Mouse (Mus musculus) cerebellum, postnatal 10 days (tissue): Measurements from ENCODE around the gene Kcnmb3.

Source experiments
- DNase-seq, 2 experiments: peaks; one replicate each; pipeline ENCODE4 v3.0.0; 2021; ENCODE audit warnings: mixed read lengths in 2 of 2

Gene Kcnmb3

DNA sequence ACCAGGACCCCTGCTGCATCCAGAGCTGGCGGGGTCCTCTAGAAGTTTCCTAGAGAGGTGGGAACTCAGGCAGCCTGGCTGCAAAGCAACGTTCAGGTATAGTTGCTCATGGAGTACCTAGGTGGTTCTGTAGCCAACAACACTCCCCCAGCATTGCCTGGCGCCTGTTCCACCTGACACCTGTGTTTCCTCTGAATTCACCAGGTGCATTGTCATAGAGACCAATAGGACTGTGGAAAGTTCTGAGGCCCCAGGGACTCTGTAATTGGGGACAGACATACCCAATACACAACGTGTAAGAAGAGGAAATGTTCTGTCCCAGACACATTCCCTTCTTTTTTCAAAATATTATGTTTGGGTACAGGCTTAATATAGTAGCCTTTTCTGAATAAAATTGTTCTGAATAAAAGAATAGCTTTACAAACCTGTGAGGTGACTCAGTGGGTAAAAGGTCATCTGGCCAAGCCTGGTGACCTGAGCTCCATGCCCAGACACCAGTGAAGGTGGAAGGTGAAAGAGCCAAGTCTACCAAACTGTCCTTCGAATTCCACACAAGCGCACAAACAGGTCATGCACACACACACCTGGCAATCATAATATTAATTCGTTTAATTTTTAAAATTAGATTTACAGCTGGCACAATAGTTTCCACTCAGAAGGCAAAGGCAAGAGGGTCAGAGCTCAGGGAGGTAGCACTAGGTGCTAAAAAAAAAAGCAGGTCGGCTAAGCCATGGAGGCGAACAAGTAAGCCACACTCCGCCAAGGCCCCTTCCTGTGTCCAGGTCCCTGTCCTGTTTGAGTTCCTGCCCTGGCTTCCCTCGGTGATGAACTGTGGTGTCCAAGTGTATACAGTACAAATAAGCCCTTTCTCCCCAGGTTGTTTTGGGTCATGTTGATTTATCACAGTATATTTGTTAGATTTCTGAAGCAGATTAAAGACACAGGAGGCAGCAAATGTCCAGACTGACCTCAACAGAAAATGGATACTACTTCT, at the start of gene Kcnmb3:
TSS of gene Kcnmb3 (minus strand) at position 135 of the 994 bp plus-strand sequence.
- DNase-seq, result no peak

- DNase-seq, result no peak
Measured at GRCm38 (mm10) chr3:32538091-32538490, 46.1 kb upstream of the Kcnmb3 start.

DNA sequence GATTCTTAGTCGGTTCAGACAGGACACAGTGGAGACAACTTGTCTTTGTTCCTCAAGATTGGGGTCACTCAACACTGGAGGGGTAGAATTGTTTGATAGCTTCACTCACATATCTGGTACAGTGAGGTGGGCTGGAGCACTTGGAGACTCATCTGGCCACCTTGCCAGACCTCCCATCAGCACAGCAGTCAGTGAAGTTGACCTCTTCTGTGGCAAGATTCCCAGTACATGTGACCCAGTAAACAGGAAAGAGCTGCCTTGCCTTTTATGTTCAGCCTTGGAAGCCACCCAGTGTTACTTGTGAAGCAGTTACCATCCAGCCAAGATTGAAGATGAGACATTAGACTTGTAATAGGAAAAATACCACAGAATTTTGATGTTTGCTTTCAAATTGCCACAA, 45.5 kb upstream of the Kcnmb3 start:
- DNase-seq, result peak; percentile 43 to 44

GRCm38 (mm10) chr3:32535692-32536091, 43.7 kb upstream of the Kcnmb3 start:
- no peak for DNase-seq

- DNase-seq, result no peak
Measured at GRCm38 (mm10) chr3:32530041-32530440, 38.0 kb upstream of the Kcnmb3 start.

- DNase-seq, result peak; percentile 93 to 95
Measured at GRCm38 (mm10) chr3:32529303-32529898, 37.4 kb upstream of the Kcnmb3 start, which contains the start of gene Mfn1. Gene Mfn1, plus strand, starts transcription at chr3:32529465.

- no peak for DNase-seq
Measured at GRCm38 (mm10) chr3:32527181-32527580, 35.1 kb upstream of the Kcnmb3 start.

DNA sequence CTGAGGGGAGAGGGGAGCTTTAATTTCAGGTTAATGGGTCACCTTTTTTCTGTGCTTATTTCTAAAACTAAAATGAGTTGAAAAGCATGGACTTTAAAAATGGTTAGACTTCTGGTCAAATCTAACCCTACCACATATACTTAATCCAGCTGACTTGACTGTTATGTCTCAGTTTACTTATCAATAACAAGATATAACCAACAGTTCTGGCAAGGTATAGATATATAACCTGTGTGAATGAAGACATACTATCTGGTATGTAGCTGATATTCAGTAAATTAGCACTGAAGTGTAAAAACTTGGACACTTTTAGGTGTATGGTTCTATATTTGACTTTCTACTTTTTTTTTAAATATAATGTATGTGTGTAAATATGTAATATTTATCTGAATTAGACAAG, 21.5 kb upstream of the Kcnmb3 start:
- DNase-seq, result no peak

DNA sequence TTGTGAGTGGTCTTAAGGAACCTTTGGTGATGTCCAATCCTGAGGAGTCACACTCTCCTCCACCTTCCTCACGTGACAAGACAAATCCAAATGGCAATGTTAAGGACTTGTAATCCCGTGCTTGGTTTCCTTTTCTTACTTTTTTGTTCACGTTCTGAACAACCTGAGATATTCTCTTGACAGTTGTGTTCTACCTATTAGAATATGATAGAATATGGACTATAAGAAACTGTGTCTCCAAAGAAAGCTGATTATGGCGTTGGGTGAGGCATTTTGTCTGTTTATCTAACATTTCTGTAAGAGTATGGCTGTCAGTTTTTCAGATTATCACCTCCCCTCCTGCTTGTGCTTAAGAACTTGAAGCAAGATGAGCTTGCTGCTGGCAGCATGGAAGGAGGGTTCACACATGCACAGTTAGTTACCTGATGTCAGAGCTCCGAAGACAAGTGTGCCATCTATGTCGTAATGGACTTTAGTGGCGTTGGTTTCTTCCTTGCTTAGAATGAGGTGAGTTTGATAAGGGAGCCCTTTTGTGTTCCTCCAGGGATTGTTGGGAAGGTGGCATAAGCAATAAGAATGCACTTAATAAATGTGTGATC, 20.8 kb upstream of the Kcnmb3 start:
- DNase-seq, result no peak

DNA sequence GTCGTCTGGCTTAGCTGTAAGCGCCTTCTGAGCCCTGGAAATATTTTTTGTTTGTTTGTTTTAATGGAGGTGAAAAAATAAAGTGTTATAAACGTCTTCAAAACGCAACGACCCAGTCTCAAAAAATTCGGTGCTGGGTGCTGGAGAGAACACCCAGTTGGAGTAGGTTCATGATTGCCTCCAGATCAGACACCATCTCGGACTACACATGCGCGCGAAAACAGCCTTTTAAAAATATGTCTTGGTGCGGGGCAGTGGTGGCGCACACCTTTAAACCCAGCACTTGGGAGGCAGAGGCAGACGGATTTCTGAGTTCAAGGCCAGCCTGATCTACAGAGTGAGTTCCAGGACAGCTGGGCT, 19.1 kb upstream of the Kcnmb3 start:
- DNase-seq, result peak in 1 of 2 experiments; percentile 36

GRCm38 (mm10) chr3:32510375-32511190, 18.6 kb upstream of the Kcnmb3 start:
- DNase-seq, result peak; percentile 97 to 98

- peak in 1 of 2 experiments; percentile 20 for DNase-seq
Measured at GRCm38 (mm10) chr3:32509496-32510374, 17.7 kb upstream of the Kcnmb3 start, which contains the start of gene Zfp639. Gene Zfp639, plus strand, starts transcription at chr3:32510259.

GRCm38 (mm10) chr3:32508666-32509324, 16.8 kb upstream of the Kcnmb3 start:
- peak; percentile 80 to 84 for DNase-seq

GRCm38 (mm10) chr3:32506366-32507225, 14.6 kb upstream of the Kcnmb3 start:
- no peak for DNase-seq

- no peak for DNase-seq
Measured at GRCm38 (mm10) chr3:32505841-32506240, 13.8 kb upstream of the Kcnmb3 start.

- no peak for DNase-seq
Measured at GRCm38 (mm10) chr3:32500346-32500745, 8.3 kb upstream of the Kcnmb3 start.

GRCm38 (mm10) chr3:32496711-32497070, 4.7 kb upstream of the Kcnmb3 start:
- DNase-seq, result no peak

DNA sequence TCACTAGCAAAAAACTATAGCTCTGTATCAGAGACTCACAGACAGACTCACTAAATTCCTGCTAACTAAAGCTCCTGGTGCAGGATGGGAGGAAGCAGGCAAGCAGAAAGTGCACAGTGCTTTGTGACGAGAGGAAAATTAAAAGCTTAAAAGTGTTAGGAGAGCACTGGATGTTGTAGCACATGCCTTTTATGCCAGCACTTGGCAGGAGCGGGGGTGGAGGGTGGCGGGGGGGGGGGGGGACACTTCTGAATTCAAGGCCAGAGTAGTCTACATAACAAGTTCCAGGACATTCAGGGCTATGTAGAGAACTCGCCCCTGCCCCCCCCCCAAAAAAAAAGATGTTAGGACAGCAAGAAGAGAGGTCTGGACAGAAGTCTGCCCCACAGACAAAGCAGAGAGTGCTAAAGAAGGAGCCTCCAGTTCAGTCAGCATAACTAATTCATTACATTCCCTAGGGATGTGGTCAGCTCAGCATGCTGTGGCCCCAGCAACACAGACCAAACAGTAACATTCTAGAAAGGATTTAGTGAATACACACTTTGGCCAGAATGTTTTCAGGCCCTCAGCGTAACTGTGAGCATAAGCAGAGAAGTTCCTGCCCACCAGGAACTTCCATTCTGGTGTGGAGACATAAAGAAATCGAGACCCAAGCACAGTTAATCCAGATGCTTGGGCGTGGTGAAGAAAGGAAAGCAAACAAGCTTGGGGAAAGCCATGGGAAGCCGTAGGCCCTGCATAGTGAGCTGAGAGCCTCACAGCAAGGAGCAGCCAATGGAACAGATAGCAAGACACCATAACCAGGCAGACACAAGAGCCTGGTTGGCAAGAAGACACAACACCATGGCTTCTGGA, 4.1 kb upstream of the Kcnmb3 start:
- no peak for DNase-seq
